Mouse (Mus musculus): ENCODE measurements around the gene Sdc3. TPM values are rescaled to one million over a fixed set of nuclear protein-coding genes. Genes with fewer than 3 reads are reported as not detected.

Gene Sdc3
- 2.9 TPM for polyA plus RNA-seq (2017; shearing (Covaris generic))

GRCm38 (mm10) chr4:130792376-130793179, at the start of gene Sdc3:
Sdc3 (plus strand) TSS chr4:130792537.

Other genes with a start within 250 kb of the Sdc3 start
- not detected for gene Nkain1, start 218.4 kb upstream of the Sdc3 start, polyA plus RNA-seq (2017; shearing (Covaris generic))
- 81.9 TPM for gene Pum1, start 129.2 kb upstream of the Sdc3 start, polyA plus RNA-seq (2017; shearing (Covaris generic))
- gene Laptm5, start 120.6 kb downstream of the Sdc3 start, polyA plus RNA-seq (2017; shearing (Covaris generic)), result 1,963 TPM
- gene Matn1, start 151.8 kb downstream of the Sdc3 start, polyA plus RNA-seq (2017; shearing (Covaris generic)), result not detected

Measured in effector memory CD4-positive, alpha-beta T cell, adult 7 months (primary cell).